Mouse (Mus musculus) testis, adult 2 months (tissue): ENCODE measurements around the gene Klhdc8b. TPM values are rescaled to one million over a fixed set of nuclear protein-coding genes. Genes with fewer than 3 reads are reported as not detected.

Experiments used
- H3K27ac ChIP-seq: fragments of 200-500 bp; 2 replicates; pipeline ENCODE4 v1.5.1; 2012; ENCODE audit warnings: low read depth, low read length; ENCODE audit not compliant: control insufficient read depth, insufficient read depth
- H3K27me3 ChIP-seq: fragments of 200-500 bp; 2 replicates; pipeline ENCODE4 v1.6.1; 2012; ENCODE audit warnings: mild to moderate bottlenecking, low read length, moderate library complexity; ENCODE audit not compliant: control insufficient read depth, insufficient read depth
- H3K36me3 ChIP-seq: fragments of 200-500 bp; 2 replicates; pipeline ENCODE4 v1.6.1; 2012; ENCODE audit warnings: mild to moderate bottlenecking, low read length; ENCODE audit not compliant: control insufficient read depth, insufficient read depth
- H3K4me1 ChIP-seq: fragments of 200-500 bp; 2 replicates; pipeline ENCODE4 v1.6.1; 2012; ENCODE audit warnings: low read length; ENCODE audit not compliant: control insufficient read depth, insufficient read depth
- H3K4me3 ChIP-seq: fragments of 200-500 bp; 2 replicates; pipeline ENCODE4 v1.5.1; 2012; ENCODE audit warnings: low read depth, mild to moderate bottlenecking, low read length, moderate library complexity, mixed read lengths; ENCODE audit not compliant: control insufficient read depth
- CTCF ChIP-seq: fragments of 200-500 bp; IDR thresholded peaks from 2 replicates; pipeline ENCODE4 v1.5.1; 2012; ENCODE audit warnings: low read depth, mild to moderate bottlenecking, inconsistent platforms, low read length, moderate library complexity; ENCODE audit not compliant: control insufficient read depth, insufficient read depth, insufficient replicate concordance
- POLR2A ChIP-seq: fragments of 200-500 bp; IDR thresholded peaks from 2 replicates; pipeline ENCODE4 v1.6.1; 2012; ENCODE audit warnings: low read depth, mild to moderate bottlenecking, inconsistent platforms, low read length, moderate library complexity; ENCODE audit not compliant: control insufficient read depth
- polyA plus RNA-seq: library from polyadenylated mRNA; depleted of rRNA; stranded (reverse); fragments of >200 nt; gene quantifications from 2 replicates; pipeline ENCODE4 v1.2.3, GENCODE M21; 2012

Klhdc8b gene
- polyA plus RNA-seq, 1 experiment: 18.7 TPM

GRCm38 (mm10) chr9:108455747-108456571, 5.4 kb downstream of the Klhdc8b start:
- H3K4me1 ChIP-seq: peaks cover 12% of the 10 kb centered on the region
- no peak for TF ChIP-seq POLR2A
- no peak for TF ChIP-seq CTCF

GRCm38 (mm10) chr9:108454429-108454828, 7.0 kb downstream of the Klhdc8b start:
- H3K27me3 ChIP-seq: no peaks in the 10 kb centered on the region
- H3K36me3 ChIP-seq: no peaks in the 10 kb centered on the region
- no peak overlapping the region for H3K27ac ChIP-seq
- peak overlapping the region; percentile 57; the same call in 1 of the 2 replicates for H3K4me3 ChIP-seq
- TF ChIP-seq CTCF (no peak), POLR2A (no peak)
- peaks cover 22% of the 10 kb centered on the region for H3K4me1 ChIP-seq

More at GRCm38 (mm10) chr9:108455747-108456571, 5.4 kb downstream of the Klhdc8b start:
- Histone ChIP-seq H3K4me3 (no peak overlapping the region), H3K36me3 (no peaks in the 10 kb centered on the region), H3K27me3 (no peaks in the 10 kb centered on the region), H3K27ac (no peak overlapping the region)

- TF ChIP-seq CTCF: no peak
- no peak for TF ChIP-seq POLR2A
- H3K27me3 ChIP-seq: no peaks in the 10 kb centered on the region
- H3K4me3 ChIP-seq: no peak overlapping the region
- no peaks in the 10 kb centered on the region for H3K36me3 ChIP-seq
- H3K4me1 ChIP-seq: peaks cover 25% of the 10 kb centered on the region
- H3K27ac ChIP-seq: no peak overlapping the region
Observed at GRCm38 (mm10) chr9:108453458-108453857, 7.9 kb downstream of the Klhdc8b start.

GRCm38 (mm10) chr9:108452911-108453310, 8.5 kb downstream of the Klhdc8b start:
- no peaks in the 10 kb centered on the region for H3K36me3 ChIP-seq
- H3K27me3 ChIP-seq: no peaks in the 10 kb centered on the region
- peaks cover 25% of the 10 kb centered on the region for H3K4me1 ChIP-seq
- no peak overlapping the region for H3K27ac ChIP-seq
- TF ChIP-seq CTCF: no peak
- peak overlapping the region; percentile 22; the same call in 1 of the 2 replicates for H3K4me3 ChIP-seq

- Histone ChIP-seq H3K27me3 (no peaks in the 10 kb centered on the region), H3K4me1 (peaks cover 25% of the 10 kb centered on the region), H3K4me3 (peak overlapping the region; percentile 83), H3K27ac (no peak overlapping the region; the same call in 1 of the 2 replicates), H3K36me3 (no peaks in the 10 kb centered on the region)
- peak; percentile 76 for TF ChIP-seq CTCF
- TF ChIP-seq POLR2A: no peak
Observed at GRCm38 (mm10) chr9:108452291-108452906, 9.0 kb downstream of the Klhdc8b start.

GRCm38 (mm10) chr9:108451519-108452160, 9.7 kb downstream of the Klhdc8b start:
- TF ChIP-seq POLR2A (no peak), CTCF (no peak)
- Histone ChIP-seq H3K4me1 (peaks cover 25% of the 10 kb centered on the region), H3K4me3 (peak overlapping the region; percentile 83), H3K27me3 (no peaks in the 10 kb centered on the region), H3K27ac (no peak overlapping the region), H3K36me3 (no peaks in the 10 kb centered on the region)

- no peaks in the 10 kb centered on the region for H3K36me3 ChIP-seq
- no peak overlapping the region for H3K27ac ChIP-seq
- H3K4me1 ChIP-seq: peaks cover 26% of the 10 kb centered on the region
- H3K27me3 ChIP-seq: no peaks in the 10 kb centered on the region
- TF ChIP-seq CTCF: no peak
- no peak for TF ChIP-seq POLR2A
- no peak overlapping the region for H3K4me3 ChIP-seq
Observed at GRCm38 (mm10) chr9:108451170-108451493, 10.2 kb downstream of the Klhdc8b start.
